Mouse (Mus musculus) regulatory T cell (primary cell): ENCODE data around the gene Atp6v1e1.
"Not testable (repeated sequence)": the region's sequence is repeated elsewhere in the genome, so short reads cannot be mapped to it uniquely, and the experiment has no call there.

Source experiments
- in situ Hi-C: fragments of 300-600 bp; cut with MboI, MseI; formaldehyde crosslinking; loops from one replicate; pipeline ENCODE4 v1.15.1; 2025; ENCODE audit warnings: high pct_unique_total_duplicates

The Atp6v1e1 gene

GRCm38 (mm10) chr6:120820144-120820543 is 2.4 kb downstream of the Atp6v1e1 start:
- in situ Hi-C loops: no loop called here

- in situ Hi-C loops: no loop called here
Measured at GRCm38 (mm10) chr6:120819294-120819693, 3.3 kb downstream of the Atp6v1e1 start.

- in situ Hi-C loops: not testable (repeated sequence)
Measured at GRCm38 (mm10) chr6:120811999-120812398, 10.6 kb downstream of the Atp6v1e1 start.

DNA sequence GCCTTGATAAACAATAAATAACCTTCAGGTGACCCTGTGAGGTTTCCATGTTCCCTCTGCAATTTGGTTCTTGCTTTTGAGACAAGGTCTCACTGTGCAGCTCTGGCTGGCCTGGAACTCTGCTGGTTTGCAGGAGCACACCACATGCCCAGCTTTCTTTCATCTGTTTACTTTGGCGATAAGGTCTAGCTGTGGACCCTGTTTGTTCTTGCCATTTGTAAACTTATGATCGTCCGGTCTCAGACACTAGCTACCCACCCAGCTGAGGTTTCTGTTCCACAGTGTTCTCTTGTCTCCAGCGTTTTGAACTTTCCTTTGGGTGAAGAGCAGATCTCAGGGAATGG is 14.9 kb downstream of the Atp6v1e1 start:
- in situ Hi-C loops: no loop called here

GRCm38 (mm10) chr6:120806999-120807737 is 15.4 kb downstream of the Atp6v1e1 start:
- in situ Hi-C loops: no loop called here

DNA sequence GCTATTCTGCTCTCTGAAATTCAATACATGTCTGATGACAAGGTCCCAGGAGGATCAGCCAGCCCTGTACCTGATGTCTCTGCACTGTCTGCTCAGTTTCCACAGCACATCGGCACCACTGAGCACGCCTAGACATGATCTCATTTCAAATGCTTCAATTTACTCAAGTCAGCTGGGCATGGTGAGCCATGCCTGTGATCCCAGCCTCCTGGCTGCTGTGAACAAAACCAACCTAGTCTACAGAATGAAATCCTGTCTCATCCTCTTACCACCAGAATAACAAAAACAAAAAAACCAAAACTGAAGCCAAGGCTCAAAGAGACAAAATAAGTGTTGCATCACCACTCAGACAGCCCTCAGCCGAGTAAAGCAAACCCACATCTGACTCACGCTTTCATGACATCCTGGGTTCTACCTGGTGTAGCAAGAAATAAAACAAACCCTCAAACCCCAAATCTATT is 23.0 kb downstream of the Atp6v1e1 start:
- in situ Hi-C loops: no loop called here

GRCm38 (mm10) chr6:120798905-120799304 is 23.7 kb downstream of the Atp6v1e1 start:
- in situ Hi-C loops: no loop called here

DNA sequence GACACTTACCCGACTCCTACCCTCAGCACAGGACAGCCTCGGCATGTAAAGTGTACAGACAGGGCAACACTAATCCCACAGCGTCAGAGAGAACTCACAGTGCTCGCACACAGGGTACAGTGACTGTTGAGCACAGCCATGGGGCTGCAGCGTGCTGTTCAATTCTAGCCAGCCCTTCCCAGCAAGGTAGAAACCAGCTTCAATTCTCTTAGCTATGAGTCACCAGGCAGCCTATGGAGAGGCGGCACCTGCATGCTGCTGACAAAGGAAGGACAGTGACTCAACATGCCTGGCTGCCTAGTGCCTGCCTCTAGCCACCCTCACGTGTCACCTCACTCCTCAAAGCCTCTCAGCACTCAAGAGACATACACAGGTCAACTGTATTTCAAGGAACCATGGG is 24.6 kb downstream of the Atp6v1e1 start:
- in situ Hi-C loops: no loop called here

DNA sequence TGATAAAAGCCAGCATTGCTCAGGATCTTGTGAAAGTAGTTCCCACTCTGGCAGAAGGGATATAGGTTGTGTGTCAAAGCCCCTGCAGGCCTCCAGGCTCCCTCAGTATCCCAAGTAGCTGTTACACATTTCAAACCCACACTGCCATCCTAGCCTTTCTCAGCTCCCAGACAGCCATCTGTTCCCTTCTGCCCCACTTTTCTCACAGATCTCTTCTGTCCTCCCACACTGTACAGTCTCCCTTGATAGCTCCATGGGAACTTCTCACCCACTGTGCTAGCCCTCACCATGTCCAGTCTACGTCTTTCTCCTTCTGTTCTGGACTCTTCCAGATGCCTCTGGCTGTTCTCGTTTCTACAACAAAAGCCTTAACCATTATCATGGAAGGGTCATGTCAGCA is 26.5 kb downstream of the Atp6v1e1 start:
- in situ Hi-C loops: no loop called here

- in situ Hi-C loops: no loop called here
Measured at GRCm38 (mm10) chr6:120795422-120796086, 27.0 kb downstream of the Atp6v1e1 start.

DNA sequence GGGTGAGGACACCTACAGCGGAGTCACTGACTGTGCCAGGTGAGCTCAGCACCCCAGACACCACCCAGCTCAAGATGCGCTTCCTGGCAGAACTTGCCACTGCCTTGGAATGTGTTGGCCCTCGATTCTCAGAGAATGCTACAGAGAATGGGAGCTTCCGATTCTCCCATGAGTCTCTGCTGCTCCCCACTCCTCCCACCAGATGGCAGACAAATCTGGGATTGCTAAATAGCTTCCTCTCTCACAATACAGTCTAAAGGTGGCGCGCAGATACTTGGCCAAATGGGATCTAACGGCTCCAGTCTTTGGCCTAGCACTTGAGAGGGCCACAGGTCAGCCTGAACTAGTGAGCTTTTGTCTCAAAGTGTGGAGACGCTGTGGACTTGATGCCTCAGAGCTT is 29.6 kb downstream of the Atp6v1e1 start:
- in situ Hi-C loops: loop anchor here (5.0 kb wide), 1 partner anchor 34 kb away; no protein-coding TSS in a partner anchor

GRCm38 (mm10) chr6:120790717-120791116 is 31.9 kb downstream of the Atp6v1e1 start:
- in situ Hi-C loops: loop anchor here (5.0 kb wide), 1 partner anchor 37 kb away; no protein-coding TSS in a partner anchor

GRCm38 (mm10) chr6:120790153-120790552 is 32.4 kb downstream of the Atp6v1e1 start:
- in situ Hi-C loops: loop anchor here (5.0 kb wide), 1 partner anchor 37 kb away; no protein-coding TSS in a partner anchor

DNA sequence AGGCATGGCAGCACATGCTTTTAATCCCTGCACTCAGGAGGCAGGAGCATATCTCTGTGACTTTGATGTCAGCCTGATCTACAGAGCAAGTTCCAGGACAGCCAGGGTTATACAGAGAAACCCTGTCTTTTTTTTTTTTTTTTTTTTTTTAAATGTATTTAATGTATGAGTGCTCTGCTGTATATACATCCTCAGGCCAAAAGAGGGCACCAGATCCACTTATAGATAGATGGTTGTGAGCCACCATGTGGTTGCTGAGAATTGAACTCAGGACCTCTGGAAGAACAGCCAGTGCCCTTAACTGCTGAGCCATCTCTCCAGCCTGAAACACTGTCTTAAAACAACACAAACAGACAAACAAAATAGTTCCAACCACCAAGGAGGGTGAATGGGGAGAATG is 33.7 kb downstream of the Atp6v1e1 start:
- in situ Hi-C loops: no loop called here

- in situ Hi-C loops: no loop called here
Measured at GRCm38 (mm10) chr6:120788068-120788607, 34.5 kb downstream of the Atp6v1e1 start.

GRCm38 (mm10) chr6:120784351-120784750 is 38.2 kb downstream of the Atp6v1e1 start:
- in situ Hi-C loops: no loop called here

GRCm38 (mm10) chr6:120782948-120783347 is 39.6 kb downstream of the Atp6v1e1 start:
- in situ Hi-C loops: no loop called here

DNA sequence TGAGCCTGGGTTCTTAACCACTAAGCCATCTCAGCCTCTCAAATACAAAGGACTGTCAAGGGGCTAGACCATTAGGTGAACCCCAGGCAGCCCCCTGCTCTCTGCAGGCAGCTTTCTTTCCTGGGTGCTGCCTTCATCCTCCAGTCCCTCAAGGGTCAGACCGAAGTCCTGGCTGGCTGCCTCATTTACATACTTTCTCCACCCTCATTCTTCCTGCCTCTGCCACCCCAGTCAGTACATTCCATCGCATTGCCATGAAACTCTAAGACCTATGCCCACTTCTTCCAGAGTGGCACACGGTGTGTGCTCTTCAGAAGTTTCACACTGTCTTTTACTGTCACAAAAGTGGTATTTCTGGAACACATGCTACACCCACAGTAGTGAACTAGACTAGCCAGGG is 44.4 kb downstream of the Atp6v1e1 start:
- in situ Hi-C loops: loop anchor here (10.0 kb wide), 1 partner anchor 943 kb away; no protein-coding TSS in a partner anchor

GRCm38 (mm10) chr6:120777533-120777932 is 45.1 kb downstream of the Atp6v1e1 start:
- in situ Hi-C loops: loop anchor here (10.0 kb wide), 1 partner anchor 943 kb away; no protein-coding TSS in a partner anchor

GRCm38 (mm10) chr6:120776286-120776685 is 46.3 kb downstream of the Atp6v1e1 start:
- in situ Hi-C loops: loop anchor here (10.0 kb wide), 1 partner anchor 941 kb away; no protein-coding TSS in a partner anchor

GRCm38 (mm10) chr6:120773763-120774162 is 48.8 kb downstream of the Atp6v1e1 start:
- in situ Hi-C loops: loop anchor here (10.0 kb wide), 1 partner anchor 939 kb away; no protein-coding TSS in a partner anchor

DNA sequence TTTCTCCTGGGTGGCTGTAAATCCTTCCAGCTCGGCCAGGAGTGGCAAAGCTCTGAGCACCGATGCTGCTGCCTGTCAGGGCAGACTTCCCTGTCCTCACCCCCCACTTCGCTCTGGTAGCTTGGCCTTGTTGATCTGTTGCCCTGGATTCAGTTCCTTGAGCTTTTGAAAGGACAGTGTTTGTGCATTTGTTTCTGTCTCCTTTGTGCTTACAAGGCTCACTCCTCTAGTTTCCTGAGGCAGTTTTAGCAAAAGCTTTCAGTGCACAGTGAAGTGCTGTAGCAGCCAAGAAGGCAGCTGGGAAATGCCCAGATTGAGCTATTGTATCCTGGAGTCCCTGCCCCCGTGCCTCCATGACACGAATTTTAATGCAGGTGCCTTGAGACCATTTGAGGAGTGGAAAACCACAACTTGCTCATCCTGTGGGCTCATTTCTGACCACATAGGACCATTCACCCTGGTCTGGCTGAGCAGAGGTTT is 49.4 kb downstream of the Atp6v1e1 start, which contains the start of gene Slc25a18:
Gene Slc25a18, plus strand, starts transcription at position 430 of the 480 bp plus-strand sequence.
- in situ Hi-C loops: loop anchor here (10.0 kb wide), 1 partner anchor 938 kb away; no protein-coding TSS in a partner anchor
